Mouse (Mus musculus) ovary, adult 10 weeks (tissue): Measurements from ENCODE around the gene Eea1. TPM values are rescaled to one million over a fixed set of nuclear protein-coding genes. Genes with fewer than 3 reads are reported as not detected.

ENCODE experiments used
- polyA plus RNA-seq: library from polyadenylated mRNA; stranded (reverse); fragments of 350-450 nt; fragmentation: Illumina TruSeq; extraction: RNeasy Lipid Tissue Mini Kit (QIAGEN cat#74804); gene quantifications from one replicate; pipeline ENCODE4 v1.2.3, GENCODE M21; 2014

Eea1 gene
- 67.5 TPM for polyA plus RNA-seq

GRCm38 (mm10) chr10:95940046-95940900 is at the start of gene Eea1:
Eea1 (plus strand) TSS chr10:95940650.

Other genes with a start within 250 kb of the Eea1 start
- not detected for gene Gm33543, start 97.7 kb upstream of the Eea1 start, polyA plus RNA-seq
- gene Gm5426, start 196.0 kb downstream of the Eea1 start, polyA plus RNA-seq = not detected